Mouse (Mus musculus) lung, embryonic 15.5 days (tissue): Measurements from ENCODE around the gene Tmed4. TPM values are rescaled to one million over a fixed set of nuclear protein-coding genes. Genes with fewer than 3 reads are reported as not detected.
A peak's percentile ranks its signal among the peaks of the same experiment; 100 is the strongest.
"Not testable (repeated sequence)": the region's sequence is repeated elsewhere in the genome, so short reads cannot be mapped to it uniquely, and the experiment has no call there.

Source experiments
- ATAC-seq: fragments of 200-750 bp; cut with Nextera tagmentation; 2 replicates; pipeline ENCODE4 v1.8.0; 2017; ENCODE audit warnings: moderate number of reproducible peaks, borderline replicate concordance; ENCODE audit not compliant: low FRiP score, low TSS enrichment; ENCODE audit errors: extremely low read depth
- H3K27ac ChIP-seq: fragments of 300-500 bp; sonication (generic); 2 replicates; pipeline ENCODE4 v1.5.1; 2015; ENCODE audit warnings: moderate library complexity, mild to moderate bottlenecking, inconsistent platforms
- H3K27me3 ChIP-seq: fragments of 300-500 bp; sonication (generic); 2 replicates; pipeline ENCODE4 v1.6.1; 2015; ENCODE audit warnings: inconsistent platforms
- H3K36me3 ChIP-seq: fragments of 300-500 bp; sonication (generic); 2 replicates; pipeline ENCODE4 v1.6.1; 2015; ENCODE audit warnings: inconsistent platforms
- H3K4me1 ChIP-seq: fragments of 300-500 bp; sonication (generic); 2 replicates; pipeline ENCODE4 v1.6.1; 2015; ENCODE audit warnings: inconsistent platforms
- H3K4me2 ChIP-seq: fragments of 300-500 bp; sonication (generic); 2 replicates; pipeline ENCODE4 v1.6.1; 2015; ENCODE audit warnings: inconsistent platforms, mild to moderate bottlenecking, moderate library complexity
- H3K4me3 ChIP-seq: fragments of 300-500 bp; sonication (generic); 2 replicates; pipeline ENCODE4 v1.5.1; 2015; ENCODE audit warnings: mild to moderate bottlenecking, inconsistent platforms
- H3K9ac ChIP-seq: fragments of 300-500 bp; sonication (generic); 2 replicates; pipeline ENCODE4 v1.6.1; 2015; ENCODE audit warnings: inconsistent platforms
- H3K9me3 ChIP-seq: fragments of 300-500 bp; sonication (generic); 2 replicates; pipeline ENCODE4 v1.6.1; 2016; ENCODE audit warnings: inconsistent platforms
- WGBS: fragments of 180-500 bp; shearing (Covaris S2); methylation state at CpG from one replicate; pipeline ENCODE4 v1.1.7; 2015; 5-methylcytosine and 5-hydroxymethylcytosine counted together
- polyA plus RNA-seq: library from polyadenylated mRNA; unstranded; fragments of >200 nt; fragmentation: Nextera tagmentation; extraction: Ambion mirVana; gene quantifications from 2 replicates; pipeline ENCODE4 v1.2.1, GENCODE M21; 2015

The Tmed4 gene
- polyA plus RNA-seq, 1 experiment from 2014 or later: 96.7 TPM

DNA sequence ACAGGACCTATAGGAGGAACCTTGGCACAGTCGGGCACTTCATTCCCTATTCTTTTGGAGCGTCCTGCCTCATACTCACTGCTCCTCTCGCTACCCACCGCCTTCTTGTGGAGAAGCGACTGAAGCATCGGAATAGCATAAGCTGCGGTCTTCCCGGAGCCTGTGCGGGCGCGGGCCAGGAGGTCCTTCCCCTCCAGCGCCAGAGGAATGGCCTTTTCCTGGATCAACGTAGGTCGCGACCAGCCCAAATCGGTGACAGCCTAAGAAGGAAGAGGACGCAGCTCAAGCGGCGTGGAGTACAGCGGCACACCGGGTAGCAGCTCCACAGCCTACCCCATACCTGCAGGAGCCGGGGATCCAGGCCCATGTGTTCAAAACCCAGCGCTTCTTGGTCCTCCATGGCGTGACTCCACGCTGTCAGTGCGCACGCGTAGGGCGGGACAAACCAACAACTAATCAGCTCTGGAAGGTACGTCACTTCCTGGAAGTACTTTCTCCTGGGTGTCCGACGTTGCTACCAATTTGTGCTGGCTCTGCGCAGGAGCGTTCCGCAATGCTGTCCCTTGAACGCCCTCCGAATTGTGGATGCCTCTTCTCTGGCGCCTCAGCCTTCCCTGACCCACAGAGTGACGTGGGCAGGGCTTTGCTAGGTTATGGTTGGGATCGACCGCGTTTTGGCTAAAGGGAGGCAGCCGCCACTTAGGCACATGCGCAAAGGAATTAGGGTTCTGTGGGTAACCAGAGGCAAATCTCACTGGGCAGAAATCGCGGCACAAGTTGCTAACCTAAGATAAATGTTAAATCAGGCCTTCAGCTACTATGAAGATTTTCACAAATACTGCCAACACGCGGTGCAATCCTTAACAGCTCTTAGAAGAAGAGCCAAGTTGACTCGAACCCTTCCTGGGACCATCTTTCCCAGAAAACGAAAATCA is 7.1 kb downstream of the Tmed4 start, which contains the start of gene Ddx56:
TSS of gene Ddx56 (minus strand) at position 453 of the 935 bp plus-strand sequence.
- ATAC-seq: peak; percentile 98
- Histone ChIP-seq H3K4me1 (peaks cover 8% of the 10 kb centered on the region), H3K27ac (peak within 1 kb of the TSS; percentile 97), H3K27me3 (no peaks in the 10 kb centered on the region), H3K4me2 (peak within 1 kb of the TSS; percentile 87), H3K4me3 (peak within 1 kb of the TSS; percentile 76), H3K9me3 (no peaks in the 10 kb centered on the region), H3K36me3 (peaks cover 59% of the 10 kb centered on the region), H3K9ac (peak within 1 kb of the TSS; percentile 79)
- 2% methylated on average over 50 of the region's 50 CpGs for WGBS

DNA sequence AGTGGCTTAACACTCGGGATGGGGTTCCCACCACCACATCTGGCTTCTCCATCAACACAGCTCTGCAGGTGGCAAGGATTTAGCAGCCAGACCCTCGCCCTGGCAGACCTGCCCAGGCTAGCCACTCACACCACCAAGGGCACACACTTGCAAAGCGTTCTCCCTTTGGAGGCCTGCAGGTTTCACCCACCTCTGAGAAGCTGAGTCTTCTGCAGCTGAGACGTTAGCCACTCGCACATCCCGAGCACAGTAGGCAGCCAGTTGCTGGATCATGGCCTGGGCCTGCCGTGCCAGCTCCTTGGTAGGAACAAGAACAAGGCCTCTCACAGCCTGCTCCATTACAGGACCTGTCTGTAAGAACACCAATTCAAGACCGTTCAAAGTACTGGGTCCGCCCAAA is 8.0 kb downstream of the Tmed4 start:
- Histone ChIP-seq H3K27ac (no peak overlapping the region), H3K9ac (peak overlapping the region; percentile 79), H3K4me2 (peak overlapping the region; percentile 87), H3K4me1 (peaks cover 8% of the 10 kb centered on the region), H3K9me3 (no peaks in the 10 kb centered on the region), H3K4me3 (peak overlapping the region; percentile 76), H3K27me3 (no peaks in the 10 kb centered on the region), H3K36me3 (peaks cover 62% of the 10 kb centered on the region)
- ATAC-seq: no peak
- WGBS: 61% methylated on average over 9 of the region's 9 CpGs

GRCm38 (mm10) chr11:6261434-6262082 is 13.1 kb downstream of the Tmed4 start:
- H3K27me3 ChIP-seq: no peaks in the 10 kb centered on the region
- no peak overlapping the region for H3K27ac ChIP-seq
- no peak overlapping the region for H3K4me3 ChIP-seq
- 76% methylated on average over 10 of the region's 10 CpGs for WGBS
- H3K9ac ChIP-seq: no peak overlapping the region
- peaks cover 4% of the 10 kb centered on the region for H3K4me1 ChIP-seq
- no peaks in the 10 kb centered on the region for H3K9me3 ChIP-seq
- ATAC-seq: peak; percentile 21; the same call in 1 of the 2 replicates
- H3K36me3 ChIP-seq: peaks cover 87% of the 10 kb centered on the region
- no peak overlapping the region for H3K4me2 ChIP-seq

- WGBS: 94% methylated on average over 7 of the region's 7 CpGs
- H3K4me3 ChIP-seq: no peak overlapping the region
Observed at GRCm38 (mm10) chr11:6259413-6259812, 15.3 kb downstream of the Tmed4 start.

DNA sequence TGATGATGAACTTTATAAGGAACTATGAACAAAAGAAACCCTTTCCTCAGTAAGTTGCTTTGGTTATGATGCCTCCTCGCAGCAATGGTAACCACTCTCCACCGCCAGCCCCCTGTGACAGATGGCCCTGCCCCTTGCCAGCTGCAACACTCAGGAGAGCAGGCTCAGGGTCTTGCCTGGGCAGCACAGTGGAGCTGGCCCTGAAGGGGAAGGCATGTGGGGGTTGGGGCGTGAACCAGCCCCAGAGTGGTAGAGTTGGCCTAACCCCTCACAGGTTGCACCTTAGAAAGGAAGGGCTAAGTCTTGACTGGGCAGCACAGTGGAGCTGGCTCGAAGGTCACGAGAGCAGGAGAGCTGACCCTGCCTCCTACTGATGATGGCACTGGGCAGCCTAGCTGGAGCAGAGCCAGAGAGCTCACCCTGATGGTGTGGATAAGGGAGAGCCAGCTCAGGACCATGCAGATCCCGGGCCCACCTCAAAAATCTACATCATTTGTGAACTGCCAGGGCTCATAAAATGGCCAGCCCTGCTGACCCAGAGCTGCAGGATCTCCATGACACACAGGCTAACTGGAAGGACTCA is 18.1 kb downstream of the Tmed4 start:
- no peak overlapping the region for H3K4me3 ChIP-seq
- peak; percentile 27; the same call in 1 of the 2 replicates for ATAC-seq

More at GRCm38 (mm10) chr11:6259413-6259812, 15.3 kb downstream of the Tmed4 start:
- Histone ChIP-seq H3K9me3 (no peaks in the 10 kb centered on the region), H3K27ac (no peak overlapping the region), H3K27me3 (no peaks in the 10 kb centered on the region), H3K9ac (no peak overlapping the region), H3K4me2 (no peak overlapping the region), H3K36me3 (peaks cover 66% of the 10 kb centered on the region), H3K4me1 (no peaks in the 10 kb centered on the region)
- ATAC-seq: no peak

DNA sequence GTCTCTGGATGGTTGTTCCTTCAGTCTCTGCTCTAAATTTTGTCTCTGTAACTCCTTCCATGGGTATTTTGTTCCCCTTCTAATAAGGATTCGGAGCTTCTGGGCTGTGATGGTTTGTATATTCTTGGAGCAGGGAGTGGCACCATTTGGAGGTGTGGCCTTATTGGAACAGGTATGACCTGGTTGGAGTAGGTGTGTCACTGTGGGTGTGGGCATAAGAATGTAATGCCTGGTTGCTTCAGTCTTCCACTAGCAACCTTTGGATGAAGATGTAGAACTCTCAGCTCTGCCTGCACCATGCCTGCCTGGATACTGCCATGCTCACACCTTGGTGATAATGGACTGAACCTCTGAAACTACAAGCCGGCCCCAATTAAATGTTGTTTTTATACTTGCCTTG is 20.1 kb downstream of the Tmed4 start:
- not testable (repeated sequence) for H3K4me1 ChIP-seq, H3K4me3 ChIP-seq, H3K27ac ChIP-seq, H3K9me3 ChIP-seq, H3K27me3 ChIP-seq, H3K4me2 ChIP-seq, H3K9ac ChIP-seq, ATAC-seq
- 87% methylated on average over 2 of the region's 2 CpGs for WGBS
- H3K36me3 ChIP-seq: peaks cover 18% of the 10 kb centered on the region

More for the DNA sequence above, 18.1 kb downstream of the Tmed4 start:
- Histone ChIP-seq H3K9ac (no peak overlapping the region), H3K9me3 (no peaks in the 10 kb centered on the region), H3K27me3 (no peaks in the 10 kb centered on the region), H3K27ac (no peak overlapping the region), H3K4me1 (no peaks in the 10 kb centered on the region), H3K4me2 (no peak overlapping the region), H3K36me3 (peaks cover 38% of the 10 kb centered on the region)
- WGBS: 62% methylated on average over 6 of the region's 6 CpGs

GRCm38 (mm10) chr11:6252824-6253223 is 21.8 kb downstream of the Tmed4 start:
- Histone ChIP-seq H3K4me3 (no peak overlapping the region), H3K36me3 (peaks cover 1% of the 10 kb centered on the region; the same call in 1 of the 2 replicates), H3K27ac (no peak overlapping the region), H3K9me3 (no peaks in the 10 kb centered on the region), H3K4me2 (no peak overlapping the region), H3K27me3 (no peaks in the 10 kb centered on the region), H3K4me1 (no peaks in the 10 kb centered on the region), H3K9ac (no peak overlapping the region)
- ATAC-seq: no peak
- WGBS: 85% methylated on average over 4 of the region's 4 CpGs

- Histone ChIP-seq H3K4me3 (no peak overlapping the region), H3K27me3 (no peaks in the 10 kb centered on the region), H3K9ac (no peak overlapping the region), H3K27ac (no peak overlapping the region), H3K9me3 (no peaks in the 10 kb centered on the region), H3K36me3 (no peaks in the 10 kb centered on the region), H3K4me2 (no peak overlapping the region), H3K4me1 (no peaks in the 10 kb centered on the region)
- WGBS: 85% methylated on average over 5 of the region's 5 CpGs
- no peak for ATAC-seq
Observed at GRCm38 (mm10) chr11:6252248-6252647, 22.4 kb downstream of the Tmed4 start.

GRCm38 (mm10) chr11:6244707-6245106 is 30.0 kb downstream of the Tmed4 start:
- ATAC-seq: no peak
- Histone ChIP-seq H3K4me1 (no peaks in the 10 kb centered on the region), H3K27me3 (no peaks in the 10 kb centered on the region), H3K4me2 (no peak overlapping the region), H3K27ac (no peak overlapping the region), H3K36me3 (no peaks in the 10 kb centered on the region), H3K9ac (no peak overlapping the region), H3K4me3 (no peak overlapping the region), H3K9me3 (no peaks in the 10 kb centered on the region)
- 52% methylated on average over 19 of the region's 19 CpGs for WGBS

- H3K4me1 ChIP-seq: no peaks in the 10 kb centered on the region
- no peak overlapping the region for H3K4me3 ChIP-seq
- no peak for ATAC-seq
- peaks cover 5% of the 10 kb centered on the region; the same call in 1 of the 2 replicates for H3K9me3 ChIP-seq
- no peak overlapping the region for H3K4me2 ChIP-seq
- 81% methylated on average over 4 of the region's 4 CpGs for WGBS
- no peak overlapping the region for H3K9ac ChIP-seq
- no peaks in the 10 kb centered on the region for H3K27me3 ChIP-seq
- H3K36me3 ChIP-seq: no peaks in the 10 kb centered on the region
- no peak overlapping the region for H3K27ac ChIP-seq
Observed at GRCm38 (mm10) chr11:6233025-6233424, 41.6 kb downstream of the Tmed4 start.

- Histone ChIP-seq H3K9ac (no peak within 1 kb of the TSS), H3K4me2 (no peak within 1 kb of the TSS), H3K4me1 (no peaks in the 10 kb centered on the region), H3K4me3 (no peak within 1 kb of the TSS), H3K27me3 (no peaks in the 10 kb centered on the region), H3K36me3 (no peaks in the 10 kb centered on the region), H3K27ac (no peak within 1 kb of the TSS), H3K9me3 (peaks cover 3% of the 10 kb centered on the region; the same call in 1 of the 2 replicates)
- ATAC-seq: no peak
- 65% methylated on average over 7 of the region's 7 CpGs for WGBS
Observed at GRCm38 (mm10) chr11:6230012-6230411, 44.7 kb downstream of the Tmed4 start, which contains the start of gene Npc1l1. TSS of gene Npc1l1 (minus strand) at chr11:6230143.
